Mouse (Mus musculus) liver, adult 2 months (tissue): ENCODE measurements around the gene F10.

ENCODE experiments used
- CTCF ChIP-seq: fragments of 200-500 bp; IDR thresholded peaks from 2 replicates; pipeline ENCODE4 v1.5.1; 2011; ENCODE audit warnings: low read depth, low read length, control low read depth
- POLR2A ChIP-seq: fragments of 200-500 bp; IDR thresholded peaks from 2 replicates; pipeline ENCODE4 v1.6.1; 2011; ENCODE audit warnings: low read length, control low read depth; ENCODE audit not compliant: insufficient read depth; ENCODE audit errors: extremely low read depth

DNA sequence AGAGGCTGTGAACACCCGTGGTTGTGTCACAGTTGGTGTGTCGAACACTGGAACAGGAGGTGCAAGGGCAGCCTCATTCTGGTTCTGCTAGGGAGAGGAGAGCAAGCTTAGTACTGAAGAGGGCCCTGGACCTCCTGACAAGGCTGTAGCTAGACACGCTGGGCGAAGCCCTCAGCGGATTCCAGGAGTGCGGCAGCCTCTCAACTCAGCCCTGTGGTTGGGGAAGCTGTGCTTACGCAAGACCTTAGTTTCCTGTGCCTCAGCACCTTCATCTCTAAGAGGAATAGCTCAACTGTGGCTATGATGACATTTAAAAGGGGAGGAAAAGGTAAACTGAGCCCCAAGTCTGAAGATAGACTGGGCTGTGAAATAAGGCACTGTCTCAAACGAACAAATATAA lies 37.9 kb downstream of the F10 start:
- TF ChIP-seq POLR2A (no peak), CTCF (no peak)
